Mouse (Mus musculus) heart, postnatal 0 days (tissue): ENCODE measurements around the gene Acod1.

Experiments used
- CTCF ChIP-seq: IDR thresholded peaks from 2 replicates; pipeline ENCODE4 v1.5.1; 2016; ENCODE audit warnings: antibody characterized with exemption, control low read depth, low read depth
- EP300 ChIP-seq: IDR thresholded peaks from 2 replicates; pipeline ENCODE4 v1.6.1; 2016; ENCODE audit warnings: antibody characterized with exemption, low read depth

GRCm38 (mm10) chr14:103101171-103101570 lies 54.4 kb downstream of the Acod1 start:
- TF ChIP-seq CTCF (no peak), EP300 (no peak)
